Mouse (Mus musculus) midbrain, embryonic 13.5 days (tissue): ENCODE measurements at regions not wholly inside any gene's neighbourhood (a gene's known extent, or its start where the extent isn't known, plus 50 kb on each side); places are given as distances from the start of the nearest gene placed in this dataset.

Experiments used
- ATAC-seq: fragments of 200-750 bp; cut with Nextera tagmentation; 2 replicates; pipeline ENCODE4 v1.8.0; 2017; ENCODE audit warnings: mild to moderate bottlenecking, moderate TSS enrichment, moderate library complexity
- H3K27ac ChIP-seq: fragments of 300-500 bp; sonication (generic); 2 replicates; pipeline ENCODE4 v1.5.1; 2015; ENCODE audit warnings: inconsistent platforms, mild to moderate bottlenecking, moderate library complexity
- H3K27me3 ChIP-seq: fragments of 300-500 bp; sonication (generic); 2 replicates; pipeline ENCODE4 v1.6.1; 2015; ENCODE audit warnings: mild to moderate bottlenecking, inconsistent platforms
- H3K36me3 ChIP-seq: fragments of 300-500 bp; sonication (generic); 2 replicates; pipeline ENCODE4 v1.6.1; 2015; ENCODE audit warnings: mild to moderate bottlenecking, inconsistent platforms
- H3K4me1 ChIP-seq: fragments of 300-500 bp; sonication (generic); replicated peaks from 2 replicates; pipeline ENCODE4 v1.6.1; 2015; ENCODE audit warnings: inconsistent platforms
- H3K4me2 ChIP-seq: fragments of 300-500 bp; sonication (generic); replicated peaks from 2 replicates; pipeline ENCODE4 v1.6.1; 2015; ENCODE audit warnings: moderate library complexity, mild to moderate bottlenecking, inconsistent platforms
- H3K4me3 ChIP-seq: fragments of 300-500 bp; sonication (generic); replicated peaks from 2 replicates; pipeline ENCODE4 v1.5.1; 2015; ENCODE audit warnings: mild to moderate bottlenecking, inconsistent platforms
- H3K9ac ChIP-seq: fragments of 300-500 bp; sonication (generic); replicated peaks from 2 replicates; pipeline ENCODE4 v1.6.1; 2015; ENCODE audit warnings: mild to moderate bottlenecking, inconsistent platforms
- H3K9me3 ChIP-seq: fragments of 300-500 bp; sonication (generic); 2 replicates; pipeline ENCODE4 v1.6.1; 2016; ENCODE audit warnings: mild to moderate bottlenecking, inconsistent platforms
- WGBS: fragments of 180-500 bp; shearing (Covaris S2); methylation state at CpG from one replicate; pipeline ENCODE4 v1.1.7; 2015; 5-methylcytosine and 5-hydroxymethylcytosine counted together

DNA sequence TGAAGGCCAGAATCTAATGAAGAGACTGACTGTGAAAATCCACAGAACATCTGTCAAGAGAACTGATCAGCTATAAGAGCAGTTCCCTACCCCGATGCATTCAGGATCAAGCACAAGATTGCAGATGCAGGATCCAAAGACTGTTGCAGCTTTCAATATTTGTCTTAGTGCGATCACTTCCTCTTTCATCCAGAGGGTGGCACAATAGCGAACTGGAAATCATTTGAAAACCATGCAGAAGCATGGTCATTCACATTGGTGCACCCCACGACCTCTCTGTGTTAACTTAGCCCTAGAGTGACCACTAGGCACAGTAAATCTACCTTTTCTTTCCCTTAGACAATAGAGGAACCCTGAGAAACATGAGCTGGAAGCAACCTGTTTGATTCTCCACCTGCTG is 55.8 kb upstream of the Pak3 start:
- Histone ChIP-seq H3K9me3 (no peaks in the 10 kb centered on the region), H3K4me2 (no peak overlapping the region), H3K9ac (no peak overlapping the region), H3K27me3 (0 out of 2 replicates have a peak, but pooled peaks cover 3% of the 10 kb centered on the region), H3K36me3 (no peaks in the 10 kb centered on the region), H3K4me1 (no peaks in the 10 kb centered on the region), H3K27ac (no peak overlapping the region), H3K4me3 (no peak overlapping the region)
- 43% methylated on average over 4 of the region's 4 CpGs for WGBS
- ATAC-seq, result 0 out of 2 replicates have a peak, but pooled peaks have one; percentile 27

DNA sequence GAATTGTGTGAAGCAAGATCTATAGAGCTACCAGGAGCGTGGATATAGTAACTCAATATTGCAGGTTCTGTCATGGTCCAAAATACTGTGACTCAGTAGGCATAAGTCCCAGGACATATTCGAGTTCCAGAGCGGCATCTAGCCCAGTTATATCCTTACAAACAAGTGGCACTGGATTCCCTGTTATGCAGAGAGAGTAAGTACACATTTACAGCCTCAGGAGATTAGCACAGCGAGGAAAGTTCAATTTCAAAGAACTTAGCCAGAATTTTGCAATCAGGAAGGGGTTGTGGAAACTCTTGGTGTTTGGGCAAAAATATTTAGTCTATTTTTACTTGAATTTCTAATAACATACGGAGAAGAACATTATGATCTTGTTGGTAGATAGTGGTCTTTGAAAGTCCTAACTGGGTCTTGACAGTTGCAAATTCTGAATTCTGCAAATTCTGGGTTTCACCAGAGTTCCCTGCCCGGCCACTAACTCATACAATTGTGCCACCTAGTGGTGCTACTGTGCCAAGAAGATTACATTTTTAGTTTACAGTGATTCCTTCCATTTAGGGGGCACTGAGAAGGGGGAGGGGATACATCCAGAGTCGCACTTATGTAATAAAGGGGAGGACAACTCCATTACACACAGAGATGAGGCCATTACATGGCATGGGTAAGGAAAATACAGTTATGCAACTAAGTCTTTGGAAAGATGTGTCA is 54.7 kb upstream of the Chrdl1 start:
- WGBS, result 60% methylated on average over 7 of the region's 7 CpGs
- Histone ChIP-seq H3K4me2 (no peak overlapping the region), H3K36me3 (no peaks in the 10 kb centered on the region), H3K4me1 (no peaks in the 10 kb centered on the region), H3K27ac (no peak overlapping the region), H3K4me3 (no peak overlapping the region), H3K9ac (no peak overlapping the region), H3K9me3 (no peaks in the 10 kb centered on the region), H3K27me3 (peaks cover 26% of the 10 kb centered on the region)
- no peak for ATAC-seq

DNA sequence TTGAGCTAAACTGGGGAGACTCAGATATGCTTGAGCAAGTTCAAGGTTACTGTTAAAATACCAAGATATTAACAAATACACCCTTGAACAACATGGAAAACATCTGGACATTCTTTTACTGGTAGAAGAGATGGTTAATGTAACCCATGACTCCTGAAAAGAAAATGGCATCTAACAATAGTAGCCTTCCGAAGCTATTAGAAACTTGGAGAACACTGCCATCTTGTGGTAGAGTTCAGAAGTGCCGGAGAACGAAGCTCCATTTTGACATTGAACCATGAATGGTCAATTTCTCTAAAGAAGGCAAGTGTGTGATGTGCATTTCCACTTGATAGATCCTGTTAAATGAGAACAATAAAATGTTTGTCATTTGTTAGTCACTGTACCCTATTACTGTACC is 50.5 kb upstream of the Chrdl1 start:
- peaks cover 19% of the 10 kb centered on the region; the same call in 1 of the 2 replicates for H3K27me3 ChIP-seq
- H3K9me3 ChIP-seq, result no peaks in the 10 kb centered on the region
- H3K4me3 ChIP-seq, result no peak overlapping the region
- no peaks in the 10 kb centered on the region for H3K4me1 ChIP-seq
- H3K4me2 ChIP-seq, result no peak overlapping the region
- no peaks in the 10 kb centered on the region for H3K36me3 ChIP-seq
- ATAC-seq, result no peak
- 12% methylated on average over 3 of the region's 3 CpGs for WGBS
- H3K9ac ChIP-seq, result no peak overlapping the region
- no peak overlapping the region for H3K27ac ChIP-seq
